Mouse (Mus musculus) stomach, adult 2 months (tissue): ENCODE results near the gene Nudcd3. TPM values are rescaled to one million over a fixed set of nuclear protein-coding genes. Genes with fewer than 3 reads are reported as not detected.

ENCODE experiments used
- polyA plus RNA-seq: library from polyadenylated mRNA; depleted of rRNA; stranded (reverse); fragments of >200 nt; gene quantifications from 2 replicates; pipeline ENCODE4 v1.2.3, GENCODE M21; 2012; rRNA removed

Gene Nudcd3
- polyA plus RNA-seq, result 14.1 and 16.8 TPM in 2 replicates

DNA sequence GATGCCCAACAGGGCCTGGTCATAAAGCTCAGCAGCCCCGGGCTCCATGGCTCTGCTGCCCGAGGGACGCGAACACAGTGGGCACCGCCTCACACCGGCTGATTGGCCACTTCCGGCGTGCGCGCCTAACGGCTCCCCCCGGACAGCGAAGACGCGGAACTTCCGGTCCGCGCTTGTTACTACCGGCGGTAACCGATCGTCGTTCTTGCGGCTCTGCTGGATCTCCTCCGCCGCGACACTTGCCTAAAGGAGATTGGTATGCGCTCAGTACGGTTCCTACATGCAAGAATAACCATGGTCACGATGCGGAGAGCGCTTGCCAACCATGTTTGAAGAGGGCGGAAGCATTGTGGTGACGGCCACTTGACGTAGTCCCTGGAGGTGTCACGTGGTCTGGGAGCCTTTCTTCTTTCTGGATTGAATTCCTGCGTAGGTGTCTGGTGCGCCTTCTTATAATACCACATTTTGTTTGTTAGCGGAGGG, at the start of gene Nudcd3:
Gene Nudcd3 (minus strand): TSS at position 329 of the 483 bp plus-strand sequence.

GRCm38 (mm10) chr11:6230012-6230411, 29.8 kb upstream of the Nudcd3 start, which contains the start of gene Npc1l1:
Gene Npc1l1, minus strand, starts transcription at chr11:6230143.

DNA sequence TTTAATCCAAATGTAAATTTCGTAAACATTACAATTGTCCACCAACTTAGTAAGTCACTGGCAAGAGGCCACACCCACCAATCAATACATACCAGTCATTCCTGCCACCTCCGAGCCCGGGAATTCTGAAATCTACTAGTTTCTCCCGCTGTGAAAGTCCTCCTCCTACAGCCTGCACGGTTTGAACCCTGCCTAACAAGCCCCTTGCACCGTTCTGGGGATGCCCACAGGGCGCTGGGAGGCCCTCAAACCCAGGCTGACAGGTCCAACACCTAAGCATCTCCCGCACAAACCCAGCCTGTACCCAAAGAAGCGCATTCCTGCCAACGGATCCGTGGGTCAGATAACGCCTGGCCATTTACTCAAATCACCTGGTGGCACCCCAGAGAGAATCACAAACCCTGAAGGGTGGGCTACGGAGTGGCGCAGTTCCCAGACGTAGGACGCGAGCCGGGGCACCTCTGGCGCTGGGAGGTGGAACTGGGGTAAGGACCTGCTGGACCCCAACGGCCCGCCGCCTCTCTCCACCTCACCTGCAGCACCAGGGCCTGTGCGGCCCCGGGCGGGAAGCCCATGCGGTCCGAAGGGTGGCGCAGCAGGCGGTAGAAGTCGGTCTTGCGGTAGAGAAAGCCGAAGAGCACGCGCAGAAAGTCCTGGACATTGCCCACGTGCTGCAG, 667 bp downstream of the Nudcd3 start, which contains the start of gene A730071L15Rik:
Gene A730071L15Rik (plus strand): TSS at position 620 of the 677 bp plus-strand sequence.

DNA sequence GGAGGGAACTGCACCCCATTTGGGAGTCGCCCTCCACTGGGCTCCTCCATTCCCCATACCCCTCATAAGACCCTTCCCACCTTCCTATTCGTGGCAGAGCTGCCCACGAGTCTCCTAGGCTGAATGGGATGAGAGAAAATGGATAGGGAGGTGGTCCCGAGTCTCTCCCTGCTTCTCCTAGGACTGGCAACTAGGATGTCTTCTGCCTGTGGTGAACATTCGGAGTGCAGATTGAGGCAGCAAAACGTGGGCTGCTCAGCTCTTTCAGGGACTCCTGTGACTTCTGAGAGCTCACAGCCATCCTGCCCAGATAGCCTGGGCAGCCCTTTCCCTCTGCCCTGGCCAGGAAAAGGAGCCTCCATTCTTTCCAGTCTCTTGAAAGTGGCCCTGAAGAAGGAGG, 134.0 kb downstream of the Nudcd3 start, which contains the start of gene Camk2b:
Gene Camk2b (minus strand): TSS at position 187 of the 400 bp plus-strand sequence.

Other genes starting within 250 kb of the Nudcd3 start
- gene Ykt6, start 244.7 kb downstream of the Nudcd3 start, polyA plus RNA-seq, result 31.5 and 33.7 TPM in 2 replicates
- gene Camk2b, start 134.1 kb downstream of the Nudcd3 start, polyA plus RNA-seq, result 1.9 and 4.0 TPM in 2 replicates
- 0.06 TPM in 1 of 2 replicates, not detected in the other for gene A730071L15Rik, start 386 bp downstream of the Nudcd3 start, polyA plus RNA-seq
- gene Npc1l1, start 29.7 kb upstream of the Nudcd3 start, polyA plus RNA-seq, result 1.8 and 4.0 TPM in 2 replicates
- 9.3 and 11.1 TPM in 2 replicates for gene Ddx56, start 67.4 kb upstream of the Nudcd3 start, polyA plus RNA-seq
- 52.7 and 52.8 TPM in 2 replicates for gene Tmed4, start 74.5 kb upstream of the Nudcd3 start, polyA plus RNA-seq
- 86.7 and 98.5 TPM in 2 replicates for gene Ogdh, start 91.2 kb upstream of the Nudcd3 start, polyA plus RNA-seq
- gene Zmiz2, start 188.7 kb upstream of the Nudcd3 start, polyA plus RNA-seq, result 44.4 and 49.9 TPM in 2 replicates
- gene Ppia, start 215.0 kb upstream of the Nudcd3 start, polyA plus RNA-seq, result 121 and 182 TPM in 2 replicates
- 8.1 and 10.3 TPM in 2 replicates for gene H2afv, start 244.0 kb upstream of the Nudcd3 start, polyA plus RNA-seq